Mouse (Mus musculus) G1E (cell line): ENCODE measurements at regions not wholly inside any gene's neighbourhood (a gene's known extent, or its start where the extent isn't known, plus 50 kb on each side); places are given as distances from the start of the nearest gene placed in this dataset.

Source experiments
- ATAC-seq: 2 replicates; pipeline ENCODE4 v1.8.0; 2016; ENCODE audit warnings: mild to moderate bottlenecking; ENCODE audit not compliant: insufficient number of reproducible peaks, poor library complexity, low FRiP score, severe bottlenecking; ENCODE audit errors: extremely low read depth
- DNase-seq: peaks from one replicate; pipeline ENCODE4 v3.0.0; 2012; ENCODE audit warnings: low spot score
- H3K27me3 ChIP-seq: 2 replicates; pipeline ENCODE4 v1.6.1; 2012; ENCODE audit warnings: mild to moderate bottlenecking, low read length, inconsistent platforms; ENCODE audit not compliant: insufficient read depth
- H3K36me3 ChIP-seq: replicated peaks from 2 replicates; pipeline ENCODE3; 2012; ENCODE audit warnings: mild to moderate bottlenecking, inconsistent platforms
- H3K4me1 ChIP-seq: 2 replicates; pipeline ENCODE4 v1.6.1; 2012; ENCODE audit warnings: low read depth, low read length, inconsistent platforms, mixed read lengths; ENCODE audit not compliant: insufficient read depth
- H3K4me3 ChIP-seq: 2 replicates; pipeline ENCODE4 v1.5.1; 2012; ENCODE audit warnings: low read depth, mild to moderate bottlenecking, inconsistent platforms, low read length, moderate library complexity, mixed read lengths
- H3K9me3 ChIP-seq: replicated peaks from 2 replicates; pipeline ENCODE4 v1.6.1; 2012; ENCODE audit warnings: inconsistent platforms
- CTCF ChIP-seq: IDR thresholded peaks from 2 replicates; pipeline ENCODE4 v1.5.1; 2012; ENCODE audit warnings: low read depth, low read length, inconsistent platforms, mixed read lengths
- GATA2 ChIP-seq: IDR thresholded peaks from 2 replicates; pipeline ENCODE4 v1.6.1; 2012; ENCODE audit warnings: low read depth, low read length, inconsistent platforms, borderline replicate concordance
- POLR2AphosphoS5 ChIP-seq: IDR thresholded peaks from 2 replicates; pipeline ENCODE4 v1.6.1; 2012; ENCODE audit warnings: low read depth, low read length, inconsistent platforms; ENCODE audit not compliant: insufficient replicate concordance

DNA sequence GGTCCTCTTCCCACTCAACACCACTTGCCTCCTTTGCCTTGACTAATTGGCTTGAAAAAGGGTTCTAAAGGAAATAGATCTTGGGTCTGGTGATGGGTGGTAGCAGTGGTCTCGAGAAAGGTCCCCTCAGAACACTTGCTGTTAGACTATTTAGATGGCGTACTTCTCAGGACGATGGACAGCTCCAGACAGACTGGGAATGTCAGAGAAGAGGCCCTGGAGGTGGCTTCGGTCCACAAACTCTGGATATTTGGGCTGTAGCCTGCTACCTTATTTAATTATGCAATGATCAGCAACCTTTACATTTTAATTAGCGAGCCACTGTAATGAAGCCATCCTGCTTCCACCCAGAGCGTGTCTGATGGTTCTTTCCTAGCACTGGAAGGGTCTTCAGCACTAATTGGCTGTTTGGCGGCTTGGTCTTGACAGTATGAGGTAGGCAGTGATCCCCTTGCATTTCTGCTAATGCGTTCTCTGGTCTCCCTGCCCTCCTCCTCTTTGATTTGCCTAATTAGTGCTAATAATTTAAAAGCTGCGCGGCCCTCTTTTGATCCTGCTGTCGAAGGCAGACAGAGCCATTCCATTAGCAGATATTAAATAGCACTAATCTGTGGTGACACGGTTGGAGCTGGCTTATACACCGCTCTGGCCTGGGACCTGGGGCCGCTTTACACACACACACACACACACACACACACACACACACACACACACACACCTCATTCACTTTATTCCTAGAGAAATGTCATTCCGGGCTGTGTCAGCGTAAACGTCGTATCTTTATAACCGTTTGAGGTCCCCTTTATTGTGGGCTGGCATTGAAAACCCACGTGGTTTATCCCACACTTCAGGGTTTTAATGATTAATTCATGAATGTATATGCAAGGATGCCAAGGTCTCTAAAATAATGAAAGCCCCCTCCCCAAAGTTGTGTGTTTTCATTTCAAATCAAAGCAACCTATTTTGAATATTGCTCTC, 76.4 kb upstream of the N4bp1 start:
- no peak for ATAC-seq
- Histone ChIP-seq H3K36me3 (no peaks in the 10 kb centered on the region), H3K27me3 (no peaks in the 10 kb centered on the region), H3K4me1 (no peaks in the 10 kb centered on the region), H3K4me3 (no peak overlapping the region), H3K9me3 (peaks cover 14% of the 10 kb centered on the region)
- TF ChIP-seq GATA2, result no peak
- no peak for TF ChIP-seq CTCF
- TF ChIP-seq POLR2AphosphoS5, result no peak
- DNase-seq, result no peak
